Mouse (Mus musculus): ENCODE data around the gene Tulp3. TPM values are rescaled to one million over a fixed set of nuclear protein-coding genes. Genes with fewer than 3 reads are reported as not detected.

Tulp3 gene
- polyA plus RNA-seq, 1 experiment = 28.0 TPM

DNA sequence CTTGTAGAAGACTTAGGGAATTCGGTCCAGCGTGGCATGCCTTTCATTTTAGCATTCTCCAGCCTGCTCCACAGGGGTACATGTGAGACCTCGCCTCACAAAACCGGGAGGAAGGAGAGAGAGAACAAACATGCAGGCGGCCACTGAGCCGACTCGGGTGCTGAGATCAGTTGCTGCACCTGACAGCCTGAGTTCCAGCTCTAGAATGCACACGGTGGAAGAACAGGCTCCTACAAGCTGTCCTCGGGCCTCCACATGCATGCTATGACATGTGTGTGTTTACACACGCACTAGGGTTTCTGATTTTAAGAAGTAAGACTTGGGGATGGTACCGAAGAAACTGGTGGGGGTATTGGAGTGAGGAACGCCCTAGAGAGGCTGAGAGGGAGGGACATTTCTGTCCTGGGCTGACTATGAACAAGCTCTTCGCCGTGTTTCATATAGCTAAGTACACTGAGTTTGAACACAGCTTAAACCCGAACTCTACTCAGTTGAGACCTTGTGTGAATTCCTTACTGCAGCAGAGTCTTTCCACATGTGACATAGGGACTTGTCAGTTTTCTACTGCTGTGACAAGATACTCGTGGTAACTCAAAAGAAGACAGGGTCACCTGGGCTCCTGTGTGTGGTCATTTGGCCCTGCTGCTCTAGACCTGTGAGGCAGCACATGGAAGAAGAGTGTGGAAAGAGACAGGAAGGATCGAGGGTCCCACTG lies 20.9 kb upstream of the Tulp3 start:
- Histone ChIP-seq H3K27me3 (ENCODE audit: control insufficient read depth, insufficient read depth, low read length) (no peaks in the 10 kb centered on the region), H3K4me1 (replicated peaks; ENCODE audit: control insufficient read depth, insufficient read depth, low read length) (0 out of 2 replicates have a peak, but pooled peaks cover 3% of the 10 kb centered on the region), H3K36me3 (ENCODE audit: control insufficient read depth, insufficient read depth, low read length) (peaks cover 17% of the 10 kb centered on the region), H3K4me3 (ENCODE audit: control insufficient read depth, insufficient read depth, low read length) (no peak overlapping the region), H3K27ac (ENCODE audit: control insufficient read depth, insufficient read depth, low read length) (no peak overlapping the region)
- 93% methylated on average over 17 of the region's 17 CpGs for WGBS
- DNase-seq = no peak
- TF ChIP-seq POLR2A (IDR thresholded peaks at IDR 0.05; ENCODE audit: control insufficient read depth, extremely low read depth, insufficient read depth, low read length, poor library complexity) = no peak
- no peak for TF ChIP-seq CTCF (IDR thresholded peaks at IDR 0.05; ENCODE audit: borderline replicate concordance, control insufficient read depth, extremely low read depth, insufficient read depth, low read length, poor library complexity)

- no peak within 1 kb of the TSS for H3K27ac ChIP-seq (ENCODE audit: control insufficient read depth, insufficient read depth, low read length)
- 90% methylated on average over 6 of the region's 6 CpGs for WGBS
- no peak for TF ChIP-seq CTCF (IDR thresholded peaks at IDR 0.05; ENCODE audit: borderline replicate concordance, control insufficient read depth, extremely low read depth, insufficient read depth, low read length, poor library complexity)
- no peak for TF ChIP-seq POLR2A (IDR thresholded peaks at IDR 0.05; ENCODE audit: control insufficient read depth, extremely low read depth, insufficient read depth, low read length, poor library complexity)
- no peaks in the 10 kb centered on the region for H3K27me3 ChIP-seq (ENCODE audit: control insufficient read depth, insufficient read depth, low read length)
- H3K4me1 ChIP-seq (replicated peaks; ENCODE audit: control insufficient read depth, insufficient read depth, low read length) = 0 out of 2 replicates have a peak, but pooled peaks cover 3% of the 10 kb centered on the region
- DNase-seq = no peak
- H3K36me3 ChIP-seq (ENCODE audit: control insufficient read depth, insufficient read depth, low read length) = peaks cover 31% of the 10 kb centered on the region
- no peak within 1 kb of the TSS for H3K4me3 ChIP-seq (ENCODE audit: control insufficient read depth, insufficient read depth, low read length)
Observed at GRCm38 (mm10) chr6:128375192-128375591, 19.5 kb upstream of the Tulp3 start, which contains the start of the genes Tex52 and Gm44596. Gene Tex52 (plus strand): TSS chr6:128375456. Gene Gm44596 (plus strand): TSS chr6:128375503.

DNA sequence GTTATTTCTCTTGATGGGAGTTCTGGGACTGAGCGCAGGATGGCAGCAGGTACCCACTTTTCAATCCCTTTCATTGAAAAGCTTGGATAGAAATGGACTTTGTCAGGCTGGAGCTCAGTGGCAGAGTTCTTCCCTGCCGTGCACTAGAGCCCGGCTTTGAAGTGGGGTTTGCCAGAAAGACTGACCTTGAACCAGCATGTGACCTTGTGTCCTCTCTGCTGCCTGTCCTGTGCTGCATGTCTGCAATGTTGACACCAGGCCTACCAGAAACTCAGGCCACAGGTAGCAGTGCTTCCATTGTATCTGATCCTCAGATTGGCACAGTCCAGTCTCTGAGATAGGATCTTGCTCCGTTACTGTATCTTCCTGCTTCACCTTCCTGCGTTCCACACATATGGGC lies 14.4 kb upstream of the Tulp3 start:
- Histone ChIP-seq H3K27ac (ENCODE audit: control insufficient read depth, insufficient read depth, low read length) (no peak overlapping the region), H3K36me3 (ENCODE audit: control insufficient read depth, insufficient read depth, low read length) (peaks cover 56% of the 10 kb centered on the region), H3K4me3 (ENCODE audit: control insufficient read depth, insufficient read depth, low read length) (no peak overlapping the region), H3K4me1 (replicated peaks; ENCODE audit: control insufficient read depth, insufficient read depth, low read length) (no peaks in the 10 kb centered on the region), H3K27me3 (ENCODE audit: control insufficient read depth, insufficient read depth, low read length) (no peaks in the 10 kb centered on the region)
- WGBS = 95% methylated on average over 5 of the region's 5 CpGs
- DNase-seq = no peak
- no peak for TF ChIP-seq CTCF (IDR thresholded peaks at IDR 0.05; ENCODE audit: borderline replicate concordance, control insufficient read depth, extremely low read depth, insufficient read depth, low read length, poor library complexity)
- TF ChIP-seq POLR2A (IDR thresholded peaks at IDR 0.05; ENCODE audit: control insufficient read depth, extremely low read depth, insufficient read depth, low read length, poor library complexity) = no peak

- H3K27me3 ChIP-seq (ENCODE audit: control insufficient read depth, insufficient read depth, low read length) = no peaks in the 10 kb centered on the region
- no peak for DNase-seq
- H3K27ac ChIP-seq (ENCODE audit: control insufficient read depth, insufficient read depth, low read length) = no peak overlapping the region
- 95% methylated on average over 5 of the region's 5 CpGs for WGBS
- no peak for TF ChIP-seq CTCF (IDR thresholded peaks at IDR 0.05; ENCODE audit: borderline replicate concordance, control insufficient read depth, extremely low read depth, insufficient read depth, low read length, poor library complexity)
- no peak for TF ChIP-seq POLR2A (IDR thresholded peaks at IDR 0.05; ENCODE audit: control insufficient read depth, extremely low read depth, insufficient read depth, low read length, poor library complexity)
- H3K4me1 ChIP-seq (replicated peaks; ENCODE audit: control insufficient read depth, insufficient read depth, low read length) = peaks cover 7% of the 10 kb centered on the region
- H3K36me3 ChIP-seq (ENCODE audit: control insufficient read depth, insufficient read depth, low read length) = peaks cover 38% of the 10 kb centered on the region
- no peak overlapping the region for H3K4me3 ChIP-seq (ENCODE audit: control insufficient read depth, insufficient read depth, low read length)
Observed at GRCm38 (mm10) chr6:128366466-128366865, 10.8 kb upstream of the Tulp3 start.

DNA sequence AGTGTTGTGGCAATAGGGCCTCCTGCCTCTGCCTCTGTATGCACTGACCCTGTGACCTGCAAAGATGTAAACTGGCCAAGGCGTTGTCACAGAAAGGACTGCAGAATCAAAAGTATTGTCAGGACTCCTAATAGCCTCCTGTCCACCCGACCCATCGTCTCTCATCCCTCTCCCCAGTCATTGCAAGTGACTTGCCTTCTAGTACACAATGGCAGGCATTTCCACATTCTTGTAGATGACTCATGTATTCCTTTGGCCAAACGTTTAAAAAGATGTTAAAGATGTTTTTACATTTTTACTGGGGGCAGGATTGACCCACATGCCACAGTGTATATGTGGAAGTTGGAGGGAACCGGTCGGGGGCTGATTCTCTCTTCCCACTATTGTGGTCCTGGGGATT lies 9.1 kb upstream of the Tulp3 start:
- Histone ChIP-seq H3K36me3 (ENCODE audit: control insufficient read depth, insufficient read depth, low read length) (peaks cover 23% of the 10 kb centered on the region), H3K4me3 (ENCODE audit: control insufficient read depth, insufficient read depth, low read length) (no peak overlapping the region), H3K27ac (ENCODE audit: control insufficient read depth, insufficient read depth, low read length) (no peak overlapping the region), H3K27me3 (ENCODE audit: control insufficient read depth, insufficient read depth, low read length) (no peaks in the 10 kb centered on the region), H3K4me1 (replicated peaks; ENCODE audit: control insufficient read depth, insufficient read depth, low read length) (peaks cover 10% of the 10 kb centered on the region)
- TF ChIP-seq CTCF (IDR thresholded peaks at IDR 0.05; ENCODE audit: borderline replicate concordance, control insufficient read depth, extremely low read depth, insufficient read depth, low read length, poor library complexity) (no peak), POLR2A (IDR thresholded peaks at IDR 0.05; ENCODE audit: control insufficient read depth, extremely low read depth, insufficient read depth, low read length, poor library complexity) (no peak)
- 91% methylated on average over 6 of the region's 6 CpGs for WGBS
- no peak for DNase-seq

- DNase-seq = no peak
- peaks cover 13% of the 10 kb centered on the region; the same call in 1 of the 2 replicates for H3K36me3 ChIP-seq (ENCODE audit: control insufficient read depth, insufficient read depth, low read length)
- WGBS = 2% methylated on average over 46 of the region's 46 CpGs
- no peak overlapping the region for H3K27ac ChIP-seq (ENCODE audit: control insufficient read depth, insufficient read depth, low read length)
- H3K27me3 ChIP-seq (ENCODE audit: control insufficient read depth, insufficient read depth, low read length) = no peaks in the 10 kb centered on the region
- peak overlapping the region; percentile 99 for H3K4me3 ChIP-seq (ENCODE audit: control insufficient read depth, insufficient read depth, low read length)
- H3K4me1 ChIP-seq (replicated peaks; ENCODE audit: control insufficient read depth, insufficient read depth, low read length) = peaks cover 10% of the 10 kb centered on the region
- TF ChIP-seq POLR2A (IDR thresholded peaks at IDR 0.05; ENCODE audit: control insufficient read depth, extremely low read depth, insufficient read depth, low read length, poor library complexity) = no peak
- no peak for TF ChIP-seq CTCF (IDR thresholded peaks at IDR 0.05; ENCODE audit: borderline replicate concordance, control insufficient read depth, extremely low read depth, insufficient read depth, low read length, poor library complexity)
Observed at GRCm38 (mm10) chr6:128363007-128363825, 7.6 kb upstream of the Tulp3 start.
